Mouse (Mus musculus): ENCODE results near the gene Blvra. TPM values are rescaled to one million over a fixed set of nuclear protein-coding genes. Genes with fewer than 3 reads are reported as not detected.
A peak's percentile ranks its signal among the peaks of the same experiment; 100 is the strongest.

Blvra gene
- total and polyA plus RNA-seq, 3 experiments, result 18.7 to 23.7 TPM; not detected in 1

GRCm38 (mm10) chr2:127080591-127081218 lies 10.2 kb downstream of the Blvra start:
- peak overlapping the region; percentile 21; the same call in 1 of the 2 replicates for H3K27ac ChIP-seq (ENCODE audit: control insufficient read depth, low read depth, low read length)
- H3K9ac ChIP-seq (ENCODE audit: control insufficient read depth, low read depth, low read length, poor library complexity, severe bottlenecking), result no peak overlapping the region
- H3K79me2 ChIP-seq (ENCODE audit: control insufficient read depth, insufficient read depth, low read length, poor library complexity), result no peaks in the 10 kb centered on the region; the same call in 1 of the 2 replicates
- peaks cover 9 to 20% of the 10 kb centered on the region in 2 experiments for H3K4me1 ChIP-seq (ENCODE audit: control insufficient read depth in 1 of 2, insufficient read depth in 2 of 2, low read length in 2 of 2)
- peaks cover 0 to 16% of the 10 kb centered on the region in 2 experiments; a peak in 2 of 4 replicates for H3K36me3 ChIP-seq (ENCODE audit: control insufficient read depth in 1 of 2, insufficient read depth in 2 of 2, low read length in 2 of 2)
- H3K27me3 ChIP-seq (ENCODE audit: control insufficient read depth in 1 of 2, insufficient read depth in 2 of 2, low read length in 2 of 2), result no peaks in the 10 kb centered on the region
- no peak for TF ChIP-seq MYB (IDR thresholded peaks at IDR 0.05; ENCODE audit: low read depth, low read length)
- no peak for TF ChIP-seq POLR2AphosphoS2 (IDR thresholded peaks at IDR 0.05; ENCODE audit: low read length)
- no peak for TF ChIP-seq RAD21 (IDR thresholded peaks at IDR 0.05; ENCODE audit: low read depth, low read length)
- TF ChIP-seq MAFK (IDR thresholded peaks at IDR 0.05; ENCODE audit: borderline replicate concordance, low read depth, low read length), result no peak
- peak; percentile 18 for DNase-seq (ENCODE audit: low read depth, low spot score)
- H3K9me3 ChIP-seq (replicated peaks; ENCODE audit: insufficient read depth, low read length), result no peaks in the 10 kb centered on the region
- no peak overlapping the region for H3K4me3 ChIP-seq (ENCODE audit: control insufficient read depth in 1 of 2, insufficient read depth in 1 of 2, low read depth in 2 of 2, low read length in 2 of 2)

GRCm38 (mm10) chr2:127086235-127086634 lies 15.8 kb downstream of the Blvra start:
- H3K4me1 ChIP-seq (ENCODE audit: control insufficient read depth in 1 of 2, insufficient read depth in 2 of 2, low read length in 2 of 2), result peaks cover 0 to under 1% of the 10 kb centered on the region in 2 experiments; a peak in 2 of 4 replicates
- no peaks in the 10 kb centered on the region for H3K9me3 ChIP-seq (replicated peaks; ENCODE audit: insufficient read depth, low read length)
- H3K27me3 ChIP-seq (ENCODE audit: control insufficient read depth in 1 of 2, insufficient read depth in 2 of 2, low read length in 2 of 2), result no peaks in the 10 kb centered on the region
- TF ChIP-seq NRF1 (IDR thresholded peaks at IDR 0.05; ENCODE audit: insufficient read depth, low read depth, low read length, poor library complexity, severe bottlenecking) (no peak), ZKSCAN1 (IDR thresholded peaks at IDR 0.05; ENCODE audit: low read depth, low read length) (no peak), BHLHE40 (IDR thresholded peaks at IDR 0.05; ENCODE audit: borderline replicate concordance, low read depth, low read length) (no peak), ETS1 (IDR thresholded peaks at IDR 0.05; ENCODE audit: low read depth, low read length) (no peak), ZMIZ1 (IDR thresholded peaks at IDR 0.05; ENCODE audit: low read depth, low read length) (no peak), CHD2 (IDR thresholded peaks at IDR 0.05; ENCODE audit: low read length) (no peak), MYC (IDR thresholded peaks at IDR 0.05; ENCODE audit: low read depth, low read length) (no peak), GABPA (IDR thresholded peaks at IDR 0.05; ENCODE audit: low read depth, low read length) (no peak), MAX (IDR thresholded peaks at IDR 0.05; ENCODE audit: low read length) (no peak), RAD21 (IDR thresholded peaks at IDR 0.05; ENCODE audit: low read depth, low read length) (no peak), POLR2A (IDR thresholded peaks at IDR 0.05; ENCODE audit: control insufficient read depth in 1 of 2, insufficient read depth in 1 of 2, low read depth in 1 of 2, low read length in 2 of 2, poor library complexity in 1 of 2) (no peak), ZC3H11A (IDR thresholded peaks at IDR 0.05; ENCODE audit: low read depth, low read length) (no peak), EP300 (IDR thresholded peaks at IDR 0.05; ENCODE audit: low read depth in 1 of 2, low read length in 2 of 2) (no peak), NELFE (IDR thresholded peaks at IDR 0.05; ENCODE audit: low read depth, low read length) (no peak), CTCF (IDR thresholded peaks at IDR 0.05 in 2 of 3, conservative IDR thresholded peaks at IDR 0.05 in 1 of 3; ENCODE audit: control insufficient read depth in 1 of 3, insufficient read depth in 1 of 3, low read depth in 2 of 3, low read length in 3 of 3, poor library complexity in 1 of 3, severe bottlenecking in 1 of 3) (no peak), TAL1 (IDR thresholded peaks at IDR 0.05; ENCODE audit: low read length) (no peak), GATA1 (IDR thresholded peaks at IDR 0.05; ENCODE audit: low read depth, low read length) (no peak), CHD1 (IDR thresholded peaks at IDR 0.05; ENCODE audit: low read depth, low read length) (no peak), POLR2AphosphoS5 (IDR thresholded peaks at IDR 0.05; ENCODE audit: borderline replicate concordance, low read depth, low read length) (no peak), SIN3A (IDR thresholded peaks at IDR 0.05; ENCODE audit: low read length) (no peak)
- no peak overlapping the region for H3K9ac ChIP-seq (ENCODE audit: control insufficient read depth, low read depth, low read length, poor library complexity, severe bottlenecking)
- H3K79me2 ChIP-seq (ENCODE audit: control insufficient read depth, insufficient read depth, low read length, poor library complexity), result no peaks in the 10 kb centered on the region
- peaks cover 0 to under 1% of the 10 kb centered on the region in 2 experiments; a peak in 1 of 4 replicates for H3K36me3 ChIP-seq (ENCODE audit: control insufficient read depth in 1 of 2, insufficient read depth in 2 of 2, low read length in 2 of 2)
- no peak for DNase-seq (ENCODE audit: low read depth, low spot score)
- no peak overlapping the region for H3K4me3 ChIP-seq (ENCODE audit: control insufficient read depth in 1 of 2, insufficient read depth in 1 of 2, low read depth in 2 of 2, low read length in 2 of 2)
- no peak overlapping the region for H3K27ac ChIP-seq (ENCODE audit: control insufficient read depth, low read depth, low read length)
